Mouse (Mus musculus) splenic B cell, adult 2 months (primary cell): ENCODE data around the gene R3hdm2.

ENCODE experiments used
- DNase-seq: peaks from one replicate; pipeline ENCODE4 v3.0.0-alpha.2; 2011; ENCODE audit warnings: low read depth, low spot score
- H3K27me3 ChIP-seq: 2 replicates; pipeline ENCODE4 v1.6.1; 2012; ENCODE audit warnings: mild to moderate bottlenecking, low read length, moderate library complexity, mixed read lengths; ENCODE audit not compliant: control insufficient read depth, poor library complexity, insufficient read depth, severe bottlenecking
- H3K36me3 ChIP-seq: 2 replicates; pipeline ENCODE4 v1.6.1; 2012; ENCODE audit warnings: mild to moderate bottlenecking, low read length, moderate library complexity, mixed read lengths; ENCODE audit not compliant: control insufficient read depth, poor library complexity, insufficient read depth, severe bottlenecking

The R3hdm2 gene

GRCm38 (mm10) chr10:127348957-127349356, 31.2 kb upstream of the R3hdm2 start:
- peak; percentile 31 for DNase-seq
- H3K27me3 ChIP-seq = no peaks in the 10 kb centered on the region
- H3K36me3 ChIP-seq = no peaks in the 10 kb centered on the region

GRCm38 (mm10) chr10:127349810-127350209, 30.3 kb upstream of the R3hdm2 start:
- DNase-seq = no peak
- H3K27me3 ChIP-seq = no peaks in the 10 kb centered on the region
- no peaks in the 10 kb centered on the region for H3K36me3 ChIP-seq

- Histone ChIP-seq H3K36me3 (no peaks in the 10 kb centered on the region), H3K27me3 (no peaks in the 10 kb centered on the region)
- peak; percentile 68 for DNase-seq
Measured at GRCm38 (mm10) chr10:127350594-127351284, 29.4 kb upstream of the R3hdm2 start.

- Histone ChIP-seq H3K27me3 (no peaks in the 10 kb centered on the region), H3K36me3 (no peaks in the 10 kb centered on the region)
- DNase-seq = no peak
Measured at GRCm38 (mm10) chr10:127351285-127351595, 28.9 kb upstream of the R3hdm2 start.

- DNase-seq = no peak
- no peaks in the 10 kb centered on the region for H3K27me3 ChIP-seq
Measured at GRCm38 (mm10) chr10:127351719-127352118, 28.4 kb upstream of the R3hdm2 start.

GRCm38 (mm10) chr10:127352187-127352586, 27.9 kb upstream of the R3hdm2 start:
- DNase-seq = no peak
- no peaks in the 10 kb centered on the region for H3K27me3 ChIP-seq
- no peaks in the 10 kb centered on the region for H3K36me3 ChIP-seq

More at GRCm38 (mm10) chr10:127351719-127352118, 28.4 kb upstream of the R3hdm2 start:
- no peaks in the 10 kb centered on the region for H3K36me3 ChIP-seq

GRCm38 (mm10) chr10:127352766-127353165, 27.4 kb upstream of the R3hdm2 start:
- no peak for DNase-seq
- Histone ChIP-seq H3K36me3 (no peaks in the 10 kb centered on the region), H3K27me3 (no peaks in the 10 kb centered on the region)

GRCm38 (mm10) chr10:127353909-127354895, 25.9 kb upstream of the R3hdm2 start, which contains the start of gene Inhbe:
TSS of gene Inhbe (minus strand) at chr10:127354411.
- Histone ChIP-seq H3K27me3 (no peaks in the 10 kb centered on the region), H3K36me3 (no peaks in the 10 kb centered on the region)
- no peak for DNase-seq

- no peak for DNase-seq
- H3K36me3 ChIP-seq = no peaks in the 10 kb centered on the region
- H3K27me3 ChIP-seq = no peaks in the 10 kb centered on the region
Measured at GRCm38 (mm10) chr10:127355336-127355735, 24.8 kb upstream of the R3hdm2 start.

GRCm38 (mm10) chr10:127360714-127361113, 19.4 kb upstream of the R3hdm2 start:
- Histone ChIP-seq H3K36me3 (no peaks in the 10 kb centered on the region), H3K27me3 (no peaks in the 10 kb centered on the region)
- no peak for DNase-seq

- H3K36me3 ChIP-seq = no peaks in the 10 kb centered on the region
- no peaks in the 10 kb centered on the region; the same call in 1 of the 2 replicates for H3K27me3 ChIP-seq
- no peak for DNase-seq
Measured at GRCm38 (mm10) chr10:127367116-127367515, 13.0 kb upstream of the R3hdm2 start.

- no peaks in the 10 kb centered on the region; the same call in 1 of the 2 replicates for H3K27me3 ChIP-seq
- no peaks in the 10 kb centered on the region for H3K36me3 ChIP-seq
- DNase-seq = no peak
Measured at GRCm38 (mm10) chr10:127368273-127368672, 11.9 kb upstream of the R3hdm2 start.

- Histone ChIP-seq H3K36me3 (no peaks in the 10 kb centered on the region), H3K27me3 (no peaks in the 10 kb centered on the region; the same call in 1 of the 2 replicates)
- no peak for DNase-seq
Measured at GRCm38 (mm10) chr10:127369834-127370820, 10.0 kb upstream of the R3hdm2 start, which contains the start of gene Inhbc. TSS of gene Inhbc (minus strand) at chr10:127370431.

GRCm38 (mm10) chr10:127371023-127371422, 9.1 kb upstream of the R3hdm2 start:
- no peak for DNase-seq
- Histone ChIP-seq H3K36me3 (no peaks in the 10 kb centered on the region), H3K27me3 (no peaks in the 10 kb centered on the region; the same call in 1 of the 2 replicates)
